Mouse (Mus musculus) heart, adult 2 months (tissue): ENCODE measurements around the gene Syk.

Experiments
- CTCF ChIP-seq: fragments of 200-600 bp; IDR thresholded peaks from 2 replicates; pipeline ENCODE4 v1.8.1; 2022; ENCODE audit warnings: antibody characterized with exemption, mild to moderate bottlenecking, moderate library complexity
- EP300 ChIP-seq: fragments of 200-500 bp; IDR thresholded peaks from 2 replicates; pipeline ENCODE4 v1.6.1; 2011; ENCODE audit warnings: low read depth, low read length, control low read depth; ENCODE audit not compliant: insufficient read depth
- POLR2A ChIP-seq: fragments of 200-500 bp; IDR thresholded peaks from 2 replicates; pipeline ENCODE4 v1.6.1; 2011; ENCODE audit warnings: mild to moderate bottlenecking, low read depth, low read length, control low read depth; ENCODE audit not compliant: insufficient read depth

DNA sequence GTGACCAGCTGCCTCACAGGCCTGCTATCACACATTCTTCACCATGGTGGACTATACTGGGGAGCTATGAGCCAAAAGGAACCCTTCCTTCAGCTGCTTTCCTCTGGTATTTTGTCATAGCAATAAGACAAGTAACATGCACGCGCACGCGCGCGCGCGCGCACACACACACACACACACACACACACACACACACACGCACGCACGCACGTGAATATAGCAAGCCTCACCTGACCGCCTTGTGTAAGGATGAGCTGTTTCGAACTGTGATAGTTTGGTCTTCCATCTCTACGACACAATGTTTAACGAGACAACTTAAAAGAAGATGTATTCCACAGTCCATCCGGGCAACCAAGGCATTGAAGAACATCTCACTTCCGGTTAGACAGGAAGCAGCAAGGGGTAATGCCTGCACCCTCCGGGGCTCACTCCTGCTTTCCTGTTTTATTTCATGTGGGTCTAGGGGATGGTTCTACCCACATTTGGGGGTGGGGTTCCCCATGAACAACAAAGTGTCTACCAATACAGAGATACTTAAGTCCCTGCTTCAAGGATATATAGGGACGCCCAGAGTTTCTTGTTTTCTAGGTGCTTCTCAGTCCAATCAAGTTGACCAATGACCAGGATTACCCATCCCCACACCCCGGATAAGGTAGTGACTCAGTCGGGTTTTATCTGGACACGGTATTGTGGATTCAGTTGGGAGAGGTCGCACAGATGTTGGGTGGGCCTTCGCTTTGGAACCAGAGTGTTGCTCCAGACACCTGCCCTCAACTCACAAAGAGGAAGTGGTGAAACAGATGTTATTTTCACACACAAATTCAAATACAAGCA is 45.0 kb upstream of the Syk start:
- TF ChIP-seq EP300 (no peak), CTCF (no peak), POLR2A (no peak)
